Mouse (Mus musculus) macrophage (primary cell): ENCODE data around the gene Dhx40. TPM values are rescaled to one million over a fixed set of nuclear protein-coding genes. Genes with fewer than 3 reads are reported as not detected.

Source experiments
- H3K27ac ChIP-seq: fragments of 350-480 bp; formaldehyde crosslinking; 2 replicates; pipeline ENCODE4 v1.9.0; 2021
- H3K36me3 ChIP-seq: fragments of 350-480 bp; formaldehyde crosslinking; 2 replicates; pipeline ENCODE4 v1.9.0; 2021; ENCODE audit errors: inconsistent target
- H3K4me3 ChIP-seq: fragments of 350-480 bp; formaldehyde crosslinking; 2 replicates; pipeline ENCODE4 v1.9.0; 2021; ENCODE audit errors: inconsistent target
- H3K79me2 ChIP-seq: fragments of 350-480 bp; formaldehyde crosslinking; 2 replicates; pipeline ENCODE4 v1.9.0; 2021; ENCODE audit errors: inconsistent target
- WGBS: methylation state at CpG from one replicate; pipeline ENCODE4 v1.1.7; 2026; ENCODE audit warnings: inconsistent platforms; ENCODE audit not compliant: missing documents; 5-methylcytosine and 5-hydroxymethylcytosine counted together
- polyA plus RNA-seq: library from polyadenylated mRNA; stranded (reverse); fragments of 250-400 nt; gene quantifications from 3 replicates; pipeline ENCODE4 v1.2.4, GENCODE M21; 2018; ENCODE audit warnings: inconsistent platforms
- total RNA-seq, 78 experiments: library from RNA; depleted of rRNA; stranded (reverse); fragments of 250-400 nt; gene quantifications; 1 replicate in 9 of 78; 2 replicates in 24 of 78; 3 replicates in 43 of 78; 4 replicates in 2 of 78; pipeline ENCODE4 v1.2.4; 2018; ENCODE audit warnings: inconsistent platforms in 56 of 78

Dhx40 gene
- total RNA-seq (2018; cell fraction: chromatin; rRNA removed): 100 to 1,000 TPM in 1 of 26 experiments, 10 to 100 TPM in 24, 1 to 10 TPM in 1; 8.1 to 167 (median 27.5) TPM
- 10 to 100 TPM in 17 of 26 experiments, 1 to 10 TPM in 9; 8.7 to 14.5 (median 11.3) TPM for total RNA-seq (2018; cell fraction: cytosol; rRNA removed)
- total RNA-seq (2018; cell fraction: nucleus; rRNA removed): 100 to 1,000 TPM in 1 of 26 experiments, 10 to 100 TPM in 23, 1 to 10 TPM in 2; 9.3 to 112 (median 19.0) TPM
- polyA plus RNA-seq: 7.0 to 14.6 TPM (median 11.6 TPM) in 3 replicates

DNA sequence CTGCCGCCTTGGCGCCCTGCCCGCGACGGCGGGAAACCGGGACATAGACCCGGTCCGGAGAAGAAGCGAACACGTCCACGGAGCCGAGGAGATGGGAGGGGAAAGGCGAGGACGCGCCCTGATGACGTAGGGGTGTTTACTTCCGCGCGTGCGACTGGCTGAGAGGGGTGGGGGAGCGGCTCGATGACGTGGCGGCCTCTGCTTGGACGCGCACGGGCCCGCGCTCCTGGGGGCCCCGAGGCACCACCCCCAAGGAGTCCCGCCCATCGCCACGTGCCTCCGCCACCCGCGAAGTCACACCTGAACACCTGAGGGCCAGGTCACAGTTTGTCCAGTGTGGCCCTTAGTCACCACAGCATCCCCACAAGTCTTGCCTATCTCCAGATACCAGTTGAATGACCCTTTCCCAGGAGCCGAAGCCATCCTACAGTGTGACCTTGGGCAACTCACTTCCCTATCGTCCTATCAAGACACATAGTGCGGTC is at the start of gene Dhx40:
Dhx40 (minus strand) TSS at position 242 of the 485 bp plus-strand sequence.
- Histone ChIP-seq H3K79me2 (no peaks in the 10 kb centered on the region), H3K4me3 (peak within 1 kb of the TSS; percentile 81), H3K36me3 (no peaks in the 10 kb centered on the region), H3K27ac (no peak within 1 kb of the TSS)
- WGBS: 9% methylated on average over 37 of the region's 40 CpGs

DNA sequence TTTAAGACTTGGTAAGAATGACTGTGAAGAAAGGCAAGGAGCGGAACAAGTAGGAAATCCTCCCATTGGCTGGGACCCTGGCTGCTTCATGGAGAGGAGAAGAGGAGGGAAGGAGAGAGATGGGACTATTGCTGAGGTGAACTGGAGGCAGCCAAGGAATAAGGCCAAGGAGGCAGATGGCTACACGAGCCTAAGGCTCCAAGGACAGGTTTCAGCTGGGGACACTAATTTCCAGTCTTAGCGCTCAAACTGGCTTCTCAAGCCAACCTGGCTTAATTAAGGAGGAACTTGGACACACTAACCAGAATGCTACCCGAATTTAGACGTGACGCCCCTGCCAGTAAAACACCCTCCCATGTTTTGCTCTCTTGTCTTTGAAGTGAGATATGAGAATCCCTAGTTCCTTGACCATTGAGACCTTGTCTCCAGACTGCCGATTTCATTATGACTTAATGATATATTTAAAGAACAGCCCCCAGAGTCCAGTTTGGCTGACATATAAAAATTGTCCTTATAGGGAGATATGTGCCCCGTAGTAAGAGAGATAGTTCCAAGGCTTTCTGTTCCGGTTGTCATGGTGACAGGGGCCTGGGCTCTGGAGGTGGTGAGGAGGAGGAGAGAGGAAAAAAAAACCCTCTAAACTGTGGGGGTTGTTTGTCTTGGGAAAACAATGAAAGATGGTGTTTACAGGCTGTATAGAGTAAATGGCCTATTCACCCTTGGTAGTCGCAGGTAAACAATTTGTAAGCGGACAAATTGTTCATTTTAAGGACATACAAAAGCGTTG is 48.3 kb upstream of the Dhx40 start:
- no peak overlapping the region for H3K4me3 ChIP-seq
- 91% methylated on average over 12 of the region's 12 CpGs for WGBS
- no peaks in the 10 kb centered on the region for H3K79me2 ChIP-seq
- no peak overlapping the region for H3K27ac ChIP-seq
- H3K36me3 ChIP-seq: no peaks in the 10 kb centered on the region

DNA sequence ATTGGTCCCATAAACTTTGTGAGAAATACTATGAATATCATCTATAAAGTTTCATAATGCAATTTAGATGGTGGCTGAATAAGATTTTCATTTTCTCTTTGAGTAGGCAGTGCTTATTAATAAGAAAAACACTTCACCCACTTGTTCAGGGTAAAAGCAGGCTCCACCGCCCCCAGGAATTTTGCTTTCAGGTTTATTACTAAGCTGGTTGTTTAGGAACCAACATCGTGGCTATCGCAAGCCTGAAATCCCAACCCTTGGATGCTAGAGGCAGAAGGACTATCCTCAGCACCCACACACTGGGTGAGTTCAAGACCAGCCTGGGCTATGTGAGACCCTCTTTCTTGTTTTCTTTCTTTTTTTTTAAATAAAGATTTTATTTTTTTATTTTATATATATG is 45.5 kb upstream of the Dhx40 start:
- H3K36me3 ChIP-seq: no peaks in the 10 kb centered on the region
- H3K27ac ChIP-seq: no peak overlapping the region
- 94% methylated on average over 3 of the region's 3 CpGs for WGBS
- H3K4me3 ChIP-seq: no peak overlapping the region
- no peaks in the 10 kb centered on the region for H3K79me2 ChIP-seq

- 92% methylated on average over 13 of the region's 13 CpGs for WGBS
- Histone ChIP-seq H3K79me2 (no peaks in the 10 kb centered on the region), H3K4me3 (no peak overlapping the region), H3K27ac (no peak overlapping the region), H3K36me3 (no peaks in the 10 kb centered on the region)
These were observed 45.0 kb upstream of the Dhx40 start for GRCm38 (mm10) chr11:86852534-86853054.

GRCm38 (mm10) chr11:86851714-86852533 is 44.4 kb upstream of the Dhx40 start:
- H3K4me3 ChIP-seq: no peak overlapping the region
- H3K36me3 ChIP-seq: no peaks in the 10 kb centered on the region
- 0 out of 2 replicates have a peak overlapping the region, but pooled peaks have one; percentile 13 for H3K27ac ChIP-seq
- no peaks in the 10 kb centered on the region for H3K79me2 ChIP-seq
- WGBS: 44% methylated on average over 6 of the region's 7 CpGs

- Histone ChIP-seq H3K4me3 (no peak overlapping the region), H3K36me3 (no peaks in the 10 kb centered on the region), H3K79me2 (no peaks in the 10 kb centered on the region), H3K27ac (0 out of 2 replicates have a peak overlapping the region, but pooled peaks have one; percentile 13)
- 28% methylated on average over 7 of the region's 7 CpGs for WGBS
These were observed 43.7 kb upstream of the Dhx40 start for GRCm38 (mm10) chr11:86851234-86851671.

- Histone ChIP-seq H3K4me3 (no peak overlapping the region), H3K79me2 (no peaks in the 10 kb centered on the region), H3K36me3 (no peaks in the 10 kb centered on the region), H3K27ac (no peak overlapping the region)
- WGBS: 84% methylated on average over 5 of the region's 5 CpGs
These were observed 36.3 kb upstream of the Dhx40 start for GRCm38 (mm10) chr11:86843831-86844230.

DNA sequence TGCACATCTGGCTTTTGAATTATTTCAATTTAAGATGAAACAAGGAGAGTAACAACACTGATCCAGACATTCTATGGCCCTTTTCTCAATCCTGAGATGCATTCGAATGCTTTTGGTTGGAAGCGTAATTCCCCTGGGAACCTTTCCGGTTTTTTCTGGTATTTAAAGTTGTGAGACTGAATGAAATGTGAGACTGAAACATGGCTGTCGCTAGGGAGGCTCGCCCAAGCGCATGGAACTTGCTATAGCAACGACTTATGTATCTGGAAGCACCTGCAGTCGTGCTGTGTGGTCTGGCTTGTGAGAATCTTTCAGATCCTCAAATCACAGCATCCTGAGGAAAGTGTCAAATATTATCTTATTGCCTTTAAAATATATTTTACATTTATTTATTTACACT is 33.7 kb upstream of the Dhx40 start:
- WGBS: 90% methylated on average over 7 of the region's 8 CpGs
- no peak overlapping the region for H3K4me3 ChIP-seq
- no peaks in the 10 kb centered on the region for H3K36me3 ChIP-seq
- H3K27ac ChIP-seq: no peak overlapping the region
- H3K79me2 ChIP-seq: no peaks in the 10 kb centered on the region

DNA sequence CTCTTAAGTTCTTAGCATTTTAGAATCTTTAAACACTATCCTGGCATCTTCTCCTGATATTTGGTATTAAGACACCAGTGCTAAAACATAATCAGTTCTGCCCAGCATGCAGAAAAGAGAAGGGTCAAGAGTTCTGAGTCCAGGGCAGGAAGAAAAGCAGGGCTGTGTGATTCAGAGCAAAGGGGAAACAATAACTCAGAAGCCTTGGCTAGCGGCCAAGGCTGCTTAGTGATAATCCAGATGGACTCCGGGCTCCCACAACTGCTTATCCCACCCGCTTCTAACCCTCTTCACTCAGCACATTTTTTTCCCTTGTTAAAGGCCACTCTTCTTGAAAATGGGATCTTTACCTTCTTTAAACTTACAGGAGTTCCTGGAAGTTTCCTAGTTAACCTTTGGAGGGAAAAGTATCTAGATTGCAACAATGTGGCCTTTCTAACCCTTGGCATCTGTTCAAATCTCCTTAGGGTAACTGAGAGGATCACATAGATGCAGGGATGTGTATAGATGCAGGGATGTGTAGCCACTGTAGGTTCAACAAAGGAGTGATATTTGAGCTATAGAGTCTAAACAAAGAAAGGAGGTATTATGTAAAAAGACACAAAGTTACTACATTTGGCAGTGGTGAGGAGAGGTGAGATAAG is 33.1 kb upstream of the Dhx40 start:
- Histone ChIP-seq H3K4me3 (no peak overlapping the region), H3K36me3 (no peaks in the 10 kb centered on the region), H3K79me2 (no peaks in the 10 kb centered on the region), H3K27ac (no peak overlapping the region)
- 18% methylated on average over 3 of the region's 3 CpGs for WGBS

GRCm38 (mm10) chr11:86839716-86840447 is 32.3 kb upstream of the Dhx40 start:
- WGBS: 44% methylated on average over 5 of the region's 7 CpGs
- Histone ChIP-seq H3K79me2 (no peaks in the 10 kb centered on the region), H3K27ac (no peak overlapping the region), H3K36me3 (no peaks in the 10 kb centered on the region), H3K4me3 (no peak overlapping the region)

DNA sequence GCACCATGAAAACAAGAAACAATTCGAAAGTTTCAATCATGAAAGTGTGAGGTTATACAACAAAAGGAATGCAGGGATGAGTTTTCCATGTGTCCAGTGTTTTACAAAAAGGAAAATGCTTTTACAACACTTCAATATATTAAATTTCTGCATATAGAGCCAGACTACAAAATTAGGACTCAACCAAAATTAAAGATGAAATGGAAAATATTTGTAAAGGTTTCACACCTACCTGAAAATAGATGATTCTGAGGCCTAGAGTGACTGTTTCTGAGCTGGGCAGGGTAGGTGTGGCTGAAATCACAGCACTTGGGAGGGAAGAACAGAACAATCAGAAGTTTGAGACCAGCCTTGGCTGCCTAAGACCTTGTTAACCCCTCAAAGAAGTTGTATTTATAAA is 31.2 kb upstream of the Dhx40 start:
- Histone ChIP-seq H3K79me2 (no peaks in the 10 kb centered on the region), H3K27ac (no peak overlapping the region), H3K36me3 (no peaks in the 10 kb centered on the region), H3K4me3 (no peak overlapping the region)
- 94% methylated on average over 1 of the region's 1 CpGs for WGBS

DNA sequence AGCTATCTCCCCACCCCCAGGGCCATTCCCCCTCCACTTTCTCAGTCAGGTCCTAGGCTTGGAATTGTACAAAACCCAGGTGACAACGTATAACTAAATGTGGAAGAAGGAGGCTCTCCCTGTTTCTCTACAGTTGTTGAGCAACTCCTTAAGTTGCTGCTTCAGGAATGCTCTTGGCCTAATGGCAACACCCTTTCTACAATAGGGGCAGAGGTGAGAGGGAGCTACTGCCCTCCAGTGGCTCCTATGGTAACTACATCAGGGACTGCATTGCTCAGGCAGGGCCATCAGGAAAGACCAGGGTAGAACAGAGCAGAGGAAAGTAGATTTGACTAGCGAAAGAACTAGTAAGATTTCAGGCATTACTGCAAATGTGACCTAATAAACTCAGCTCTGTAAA is 28.8 kb upstream of the Dhx40 start:
- Histone ChIP-seq H3K27ac (no peak overlapping the region), H3K79me2 (no peaks in the 10 kb centered on the region), H3K36me3 (no peaks in the 10 kb centered on the region), H3K4me3 (no peak overlapping the region)
- WGBS: 33% methylated on average over 2 of the region's 2 CpGs

- Histone ChIP-seq H3K36me3 (no peaks in the 10 kb centered on the region), H3K4me3 (no peak overlapping the region), H3K27ac (no peak overlapping the region), H3K79me2 (no peaks in the 10 kb centered on the region)
- 86% methylated on average over 8 of the region's 8 CpGs for WGBS
These were observed 27.2 kb upstream of the Dhx40 start for GRCm38 (mm10) chr11:86834628-86835338.
